17 mouse cellular contexts compared by ENCODE assay signal in genomic region chr1:138174143-138174542, GRCm38 (mm10). TPM values are rescaled to one million over a fixed set of nuclear protein-coding genes. Genes with fewer than 3 reads are reported as not detected.
A peak's percentile ranks its signal among the peaks of the same experiment; 100 is the strongest.
DNase-seq lines count a peak whose midpoint lies in the region; ATAC-seq and TF ChIP-seq lines count a peak whose summit lies in the region.
"Had no signal": no experiment of that assay in that cellular context is flagged by ENCODE, and none has a peak within 500 bp of the region (broad histone marks: within the 10 kb centered on the region; RNA-seq: fewer than 3 reads in every experiment).

No protein-coding gene starts in this region.

- peak overlapping the region; percentile 89 for H3K27ac ChIP-seq in MEL (ENCODE audit: control insufficient read depth, low read depth, low read length)
- no peak overlapping the region for H3K27ac ChIP-seq in liver, embryonic 14.5 days
- no peak overlapping the region for H3K27ac ChIP-seq in left cerebral cortex, adult 2 months
- H3K27ac ChIP-seq: embryonic facial prominence, embryonic 12.5 days; forebrain, embryonic 13.5 days; heart, embryonic 10.5 days; lung, embryonic 15.5 days; midbrain, embryonic 12.5 days had no signal

- H3K36me3 ChIP-seq in megakaryocyte, embryonic 14.5 days (replicated peaks; ENCODE audit: low read length): no peaks in the 10 kb centered on the region
- H3K36me3 ChIP-seq in MEL (ENCODE audit: control insufficient read depth in 1 of 2, insufficient read depth in 2 of 2, low read length in 2 of 2): peaks cover 0 to 11% of the 10 kb centered on the region in 2 experiments; a peak in 2 of 4 replicates
- no peaks in the 10 kb centered on the region for H3K36me3 ChIP-seq in liver, embryonic 14.5 days (replicated peaks; ENCODE audit: control insufficient read depth, insufficient read depth, low read depth)
- H3K36me3 ChIP-seq: embryonic facial prominence, embryonic 12.5 days; heart, embryonic 10.5 days; lung, embryonic 15.5 days; midbrain, embryonic 12.5 days had no signal

- 39% methylated on average over 4 of the region's 4 CpGs for WGBS in liver, embryonic 14.5 days (ENCODE audit: insufficient replicate concordance)

- peak overlapping the region; percentile 72 for H3K9ac ChIP-seq in MEL (ENCODE audit: control insufficient read depth, low read depth, low read length, poor library complexity, severe bottlenecking)
- no peak overlapping the region for H3K9ac ChIP-seq in liver, embryonic 14.5 days (replicated peaks)
- H3K9ac ChIP-seq: embryonic facial prominence, embryonic 12.5 days; forebrain, embryonic 13.5 days; lung, embryonic 15.5 days; midbrain, embryonic 12.5 days had no signal

- TF ChIP-seq CTCF in MEL (IDR thresholded peaks at IDR 0.05 in 2 of 3, conservative IDR thresholded peaks at IDR 0.05 in 1 of 3; ENCODE audit: control insufficient read depth in 1 of 3, insufficient read depth in 1 of 3, low read depth in 2 of 3, low read length in 3 of 3, poor library complexity in 1 of 3, severe bottlenecking in 1 of 3): no peak
- TF ChIP-seq CTCF in liver, embryonic 14.5 days (IDR thresholded peaks at IDR 0.05; ENCODE audit: low read depth): no peak
- no peak for TF ChIP-seq CTCF in left cerebral cortex, adult 2 months (IDR thresholded peaks at IDR 0.05)

- no peak for TF ChIP-seq RAD21 in MEL (IDR thresholded peaks at IDR 0.05; ENCODE audit: low read depth, low read length)

- H3K4me1 ChIP-seq in megakaryocyte, embryonic 14.5 days: peaks cover 18% of the 10 kb centered on the region
- H3K4me1 ChIP-seq in MEL (ENCODE audit: control insufficient read depth in 1 of 2, insufficient read depth in 2 of 2, low read length in 2 of 2): peaks cover 5 to 7% of the 10 kb centered on the region in 2 experiments
- H3K4me1 ChIP-seq in liver, embryonic 14.5 days (replicated peaks; ENCODE audit: control insufficient read depth in 2 of 2, insufficient read depth in 2 of 2, low read length in 1 of 2): no peaks in the 10 kb centered on the region
- H3K4me1 ChIP-seq: embryonic facial prominence, embryonic 12.5 days; forebrain, embryonic 13.5 days; heart, embryonic 10.5 days; lung, embryonic 15.5 days; midbrain, embryonic 12.5 days had no signal

- H3K9me3 ChIP-seq in megakaryocyte, embryonic 14.5 days: no peaks in the 10 kb centered on the region
- no peaks in the 10 kb centered on the region for H3K9me3 ChIP-seq in MEL (replicated peaks; ENCODE audit: insufficient read depth, low read length)
- no peaks in the 10 kb centered on the region for H3K9me3 ChIP-seq in liver, embryonic 14.5 days (ENCODE audit: control insufficient read depth, low read length)
- H3K9me3 ChIP-seq: embryonic facial prominence, embryonic 12.5 days; forebrain, embryonic 13.5 days; heart, embryonic 10.5 days; lung, embryonic 15.5 days; midbrain, embryonic 12.5 days had no signal

- no peak for TF ChIP-seq POLR2A in MEL (IDR thresholded peaks at IDR 0.05; ENCODE audit: control insufficient read depth in 1 of 2, insufficient read depth in 1 of 2, low read depth in 1 of 2, low read length in 2 of 2, poor library complexity in 1 of 2)

- H3K4me2 ChIP-seq in liver, embryonic 14.5 days (ENCODE audit: low read depth): peak overlapping the region; percentile 2; the same call in 1 of the 2 replicates
- H3K4me2 ChIP-seq: embryonic facial prominence, embryonic 12.5 days; forebrain, embryonic 13.5 days; lung, embryonic 15.5 days; midbrain, embryonic 12.5 days had no signal

- DNase-seq in MEL (ENCODE audit: low read depth, low spot score): peak; percentile 51
- DNase-seq in liver, embryonic 14.5 days (ENCODE audit: low read depth in 3 of 3, low spot score in 3 of 3): no peak
- DNase-seq in thymus, postnatal 14 days: peak; percentile 52
- DNase-seq in left cerebral cortex, adult 2 months (ENCODE audit: extremely low spot score in 1 of 2, low spot score in 2 of 2): no peak
- DNase-seq in cerebellum, postnatal 25 days: no peak
- DNase-seq in ovary, adult 18-20 months (ENCODE audit: low spot score): no peak
- DNase-seq: adrenal gland, adult 2 months; cerebellum, postnatal 14 days; kidney, postnatal 10 days; left cerebral cortex, postnatal 4 days had no signal

- intact Hi-C loops in left cerebral cortex, adult 2 months (cut with DNase I): no loop called here

- H3K4me3 ChIP-seq in megakaryocyte, embryonic 14.5 days (replicated peaks): peak overlapping the region; percentile 89
- peak overlapping the region; percentile 68 to 76 for H3K4me3 ChIP-seq in MEL (ENCODE audit: control insufficient read depth in 1 of 2, insufficient read depth in 1 of 2, low read depth in 2 of 2, low read length in 2 of 2)
- peak overlapping the region; percentile 7 to 27; a peak in 3 of 4 replicates for H3K4me3 ChIP-seq in liver, embryonic 14.5 days (ENCODE audit: insufficient read depth in 1 of 2, low read depth in 2 of 2, low read length in 2 of 2)
- H3K4me3 ChIP-seq in left cerebral cortex, adult 2 months: no peak overlapping the region
- H3K4me3 ChIP-seq: embryonic facial prominence, embryonic 12.5 days; forebrain, embryonic 13.5 days; heart, embryonic 10.5 days; lung, embryonic 15.5 days; midbrain, embryonic 12.5 days had no signal

- no peak for TF ChIP-seq EP300 in MEL (IDR thresholded peaks at IDR 0.05; ENCODE audit: low read depth in 1 of 2, low read length in 2 of 2)
- TF ChIP-seq EP300 in liver, embryonic 14.5 days (IDR thresholded peaks at IDR 0.05; ENCODE audit: low read depth): no peak

- H3K79me2 ChIP-seq in MEL (ENCODE audit: control insufficient read depth, insufficient read depth, low read length, poor library complexity): peaks cover 11% of the 10 kb centered on the region

- ATAC-seq in megakaryocyte, adult 5-6 weeks (ENCODE audit: poor library complexity, severe bottlenecking): no peak
- no peak for ATAC-seq in liver, embryonic 14.5 days (ENCODE audit: insufficient read depth)
- ATAC-seq: forebrain, embryonic 13.5 days had no signal

- H3K27me3 ChIP-seq in megakaryocyte, embryonic 14.5 days (replicated peaks): no peaks in the 10 kb centered on the region
- H3K27me3 ChIP-seq in MEL (ENCODE audit: control insufficient read depth in 1 of 2, insufficient read depth in 2 of 2, low read length in 2 of 2): no peaks in the 10 kb centered on the region
- no peaks in the 10 kb centered on the region for H3K27me3 ChIP-seq in liver, embryonic 14.5 days (ENCODE audit: control insufficient read depth, insufficient read depth, low read length)
- H3K27me3 ChIP-seq: embryonic facial prominence, embryonic 12.5 days; forebrain, embryonic 13.5 days; lung, embryonic 15.5 days; midbrain, embryonic 12.5 days had no signal

TF ChIP-seq in MEL, 35 proteins besides CTCF, POLR2A, EP300 and RAD21:
- TF ChIP-seq UBTF (IDR thresholded peaks at IDR 0.05; ENCODE audit: borderline replicate concordance, insufficient read depth, low read depth, low read length): no peak
- TF ChIP-seq TAL1 (IDR thresholded peaks at IDR 0.05; ENCODE audit: low read length): no peak
- TF ChIP-seq MAX (IDR thresholded peaks at IDR 0.05; ENCODE audit: low read length): no peak
- 0 out of 2 replicates have a peak, but pooled peaks have one; percentile 22 for TF ChIP-seq GATA1 (IDR thresholded peaks at IDR 0.05; ENCODE audit: low read depth, low read length)

RNA-seq across cellular contexts. Expression of gene Ptprc, which starts 1.4 kb away (rescaled TPM):
- polyA plus RNA-seq in megakaryocyte, embryonic 14.5 days (2012; ENCODE audit: insufficient read depth, low replicate concordance): 2.1 TPM in 1 of 2 replicates, not detected in the other
- total RNA-seq in megakaryocyte, adult 5-6 weeks (2015): 547 TPM in 2 replicates
- total RNA-seq in megakaryocyte, adult 5-6 weeks (2017): 704 and 786 TPM in 2 replicates
- total RNA-seq in MEL (2012; rRNA removed): 15.1 and 17.7 TPM in 2 replicates
- 10 to 100 TPM in 1 of 2 experiments, not detected in 1; 13.1 TPM for polyA plus RNA-seq in MEL (2012; ENCODE audit: insufficient read depth in 1 of 2, insufficient read length in 2 of 2, low read depth in 1 of 2, low replicate concordance in 2 of 2, missing spikeins in 1 of 2)
- polyA plus RNA-seq in liver, embryonic 14.5 days (2012; rRNA removed): 3.1 and 4.1 TPM in 2 replicates
- polyA plus RNA-seq in liver, embryonic 14.5 days (2014; fragmentation: Nextera tagmentation; extraction: Ambion mirVana): 5.5 and 5.8 TPM in 2 replicates
- 1 to 10 TPM; 1.7 to 3.4 TPM for total RNA-seq in left cerebral cortex, adult 2 months (2021)

Comparison
In these comparisons a context has a peak if more than half of its experiments do, and no peak if none do; other contexts are left out.
1. DNase-seq: peak in MEL (single experiment) and thymus, postnatal 14 days (single experiment); none in liver, embryonic 14.5 days (0 of 3), left cerebral cortex, adult 2 months (0 of 2), cerebellum, postnatal 25 days (0 of 2) and ovary, adult 18-20 months (single experiment).
2. RNA of gene Ptprc, which starts 1.4 kb away (total RNA-seq): 547 to 786 TPM in megakaryocyte, adult 5-6 weeks; 15.1 to 17.7 TPM in MEL and 1.7 to 3.4 TPM in left cerebral cortex, adult 2 months; every median in the first group is over 10 times any median in the second.